Mouse (Mus musculus) CD4-positive, CD25-positive, alpha-beta regulatory T cell, adult 2 months (primary cell): ENCODE data around the gene Strn3.
"Not testable (repeated sequence)": the region's sequence is repeated elsewhere in the genome, so short reads cannot be mapped to it uniquely, and the experiment has no call there.

Experiments used
- DNase-seq: peaks from one replicate; pipeline ENCODE4 v3.0.0-alpha.2; 2012; ENCODE audit warnings: low read depth, low spot score

The Strn3 gene

GRCm38 (mm10) chr12:51693419-51693818 is 1.7 kb upstream of the Strn3 start:
- DNase-seq, result no peak

- DNase-seq, result not testable (repeated sequence)
These were observed 1.2 kb upstream of the Strn3 start for GRCm38 (mm10) chr12:51692870-51693269.

GRCm38 (mm10) chr12:51690893-51691844 is 528 bp downstream of the Strn3 start, which contains the start of gene Ap4s1:
Gene Ap4s1, plus strand, starts transcription at chr12:51691033.
- DNase-seq, result peak; percentile 81

- no peak for DNase-seq
These were observed 3.2 kb downstream of the Strn3 start for GRCm38 (mm10) chr12:51688546-51688945.

- DNase-seq, result peak; percentile 20
These were observed 12.9 kb downstream of the Strn3 start for GRCm38 (mm10) chr12:51678844-51679243.

- no peak for DNase-seq
These were observed 15.3 kb downstream of the Strn3 start for GRCm38 (mm10) chr12:51676442-51676841.

- no peak for DNase-seq
These were observed 18.4 kb downstream of the Strn3 start for GRCm38 (mm10) chr12:51673270-51673669.

GRCm38 (mm10) chr12:51671231-51671891 is 20.3 kb downstream of the Strn3 start:
- no peak for DNase-seq

GRCm38 (mm10) chr12:51666708-51667430 is 24.8 kb downstream of the Strn3 start:
- peak; percentile 56 for DNase-seq

- DNase-seq, result no peak
These were observed 27.8 kb downstream of the Strn3 start for GRCm38 (mm10) chr12:51663908-51664307.

- DNase-seq, result no peak
These were observed 28.7 kb downstream of the Strn3 start for GRCm38 (mm10) chr12:51663011-51663410.

GRCm38 (mm10) chr12:51655944-51656465 is 35.7 kb downstream of the Strn3 start:
- no peak for DNase-seq

GRCm38 (mm10) chr12:51649401-51649800 is 42.3 kb downstream of the Strn3 start:
- DNase-seq, result not testable (repeated sequence)

- peak; percentile 53 for DNase-seq
These were observed 49.8 kb downstream of the Strn3 start for GRCm38 (mm10) chr12:51641871-51642270.

- DNase-seq, result no peak
These were observed 54.8 kb downstream of the Strn3 start for GRCm38 (mm10) chr12:51636689-51637470.

- no peak for DNase-seq
These were observed 55.4 kb downstream of the Strn3 start for GRCm38 (mm10) chr12:51636260-51636659.

GRCm38 (mm10) chr12:51633481-51633880 is 58.2 kb downstream of the Strn3 start:
- DNase-seq, result no peak

GRCm38 (mm10) chr12:51623366-51623694 is 68.4 kb downstream of the Strn3 start:
- DNase-seq, result no peak

- DNase-seq, result peak; percentile 6
These were observed 68.9 kb downstream of the Strn3 start for GRCm38 (mm10) chr12:51622670-51623365.

GRCm38 (mm10) chr12:51621161-51621560 is 70.5 kb downstream of the Strn3 start:
- DNase-seq, result no peak
